Mouse (Mus musculus): ENCODE results near the gene Rasgef1a.
A peak's percentile ranks its signal among the peaks of the same experiment; 100 is the strongest.

The Rasgef1a gene

DNA sequence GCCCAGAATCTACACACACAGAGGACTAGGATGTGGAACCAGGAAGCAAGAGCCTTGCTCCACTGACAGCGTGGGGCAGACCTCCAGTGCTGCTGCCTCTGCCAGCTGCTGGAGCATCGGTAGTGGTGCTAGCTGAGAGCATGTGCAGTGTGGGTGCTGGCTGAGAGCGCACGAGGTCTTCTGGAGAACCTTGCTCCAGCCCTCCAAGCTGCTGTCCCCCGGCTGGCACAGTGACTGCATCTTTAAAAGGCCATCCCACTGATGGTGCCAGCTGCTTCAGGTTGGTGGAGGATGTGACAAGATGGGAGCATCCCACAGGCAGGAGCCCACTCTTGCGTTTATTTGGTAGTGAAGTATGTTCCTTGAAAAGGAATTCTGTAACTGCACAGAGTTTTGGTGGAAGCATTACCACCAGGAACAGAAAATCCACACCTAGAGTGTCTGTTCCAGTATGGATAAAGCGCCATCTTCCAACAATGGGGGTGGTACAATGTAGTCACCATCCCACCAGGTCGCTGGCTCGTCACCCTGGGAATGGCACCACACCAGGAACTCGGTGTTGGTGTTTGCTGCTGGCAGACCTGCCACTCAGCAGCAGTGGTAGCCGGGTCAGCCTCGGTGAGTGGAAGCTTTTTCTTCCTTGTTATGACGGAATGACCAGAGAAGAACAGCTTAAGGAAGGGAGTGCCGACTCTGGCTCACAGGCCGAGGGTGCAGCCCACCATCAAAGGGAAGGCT is 11.8 kb downstream of the Rasgef1a start:
- DNase-seq (ENCODE audit: low spot score in 2 of 2) = peak; percentile 74 to 78

DNA sequence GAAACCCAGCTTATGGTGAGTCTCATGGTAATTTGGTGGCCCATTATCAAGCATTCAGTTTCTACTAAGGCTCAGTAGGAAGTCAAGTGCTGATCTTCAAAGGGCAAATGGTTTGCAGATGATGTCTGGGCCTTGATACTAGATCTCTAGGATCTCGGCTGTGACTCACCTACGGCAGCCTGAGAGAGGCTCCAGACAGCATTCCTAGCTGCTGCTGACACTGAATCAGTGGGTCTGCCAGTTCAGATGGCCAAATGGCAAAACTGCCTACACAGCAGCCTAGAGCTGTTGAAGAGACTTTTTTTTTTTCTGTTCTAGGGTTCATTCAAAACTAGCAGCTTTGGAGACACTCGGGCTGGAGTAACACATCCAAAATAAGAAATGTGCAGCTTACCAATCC is 15.8 kb downstream of the Rasgef1a start:
- no peak for DNase-seq (ENCODE audit: low spot score in 2 of 2)

DNA sequence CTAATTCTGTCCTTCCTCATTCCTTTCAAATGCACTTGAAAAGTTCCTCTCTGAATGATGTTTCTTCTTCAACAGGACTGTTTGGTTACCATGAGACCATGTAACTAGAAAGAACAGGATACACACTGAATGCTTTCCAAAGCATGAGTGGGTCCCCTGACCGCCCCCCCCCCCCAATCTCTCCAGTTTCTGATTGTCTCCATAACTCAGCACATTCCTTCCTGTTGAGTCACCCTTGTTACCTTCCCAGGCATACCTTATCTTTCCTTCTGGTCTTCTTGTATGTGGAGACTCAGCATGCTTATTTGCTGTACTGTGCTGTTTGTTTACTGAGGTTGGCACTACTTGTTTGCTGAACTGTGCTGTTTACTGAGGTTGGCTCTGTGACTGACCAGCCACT is 20.2 kb downstream of the Rasgef1a start:
- DNase-seq (ENCODE audit: low spot score in 2 of 2) = no peak

DNA sequence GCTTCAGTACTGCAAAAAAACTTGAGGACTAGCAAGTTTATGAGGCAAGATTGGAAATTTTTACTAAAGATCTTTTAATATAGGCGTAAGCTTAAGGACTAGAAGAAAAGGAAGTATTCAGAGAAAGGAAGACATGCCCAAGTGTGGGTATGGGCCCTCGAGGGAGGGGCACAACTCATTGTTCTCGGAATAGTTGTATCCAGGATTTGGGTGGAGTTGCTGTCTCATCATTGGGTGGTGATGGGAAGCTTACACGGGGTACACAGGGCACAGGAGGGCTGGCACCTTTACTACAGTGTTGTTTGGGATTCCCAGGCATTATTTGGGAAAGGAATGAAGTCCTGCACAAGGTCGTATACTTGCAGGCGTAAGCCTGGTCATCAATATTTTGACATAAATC is 24.4 kb downstream of the Rasgef1a start:
- DNase-seq (ENCODE audit: low spot score in 2 of 2) = no peak

DNA sequence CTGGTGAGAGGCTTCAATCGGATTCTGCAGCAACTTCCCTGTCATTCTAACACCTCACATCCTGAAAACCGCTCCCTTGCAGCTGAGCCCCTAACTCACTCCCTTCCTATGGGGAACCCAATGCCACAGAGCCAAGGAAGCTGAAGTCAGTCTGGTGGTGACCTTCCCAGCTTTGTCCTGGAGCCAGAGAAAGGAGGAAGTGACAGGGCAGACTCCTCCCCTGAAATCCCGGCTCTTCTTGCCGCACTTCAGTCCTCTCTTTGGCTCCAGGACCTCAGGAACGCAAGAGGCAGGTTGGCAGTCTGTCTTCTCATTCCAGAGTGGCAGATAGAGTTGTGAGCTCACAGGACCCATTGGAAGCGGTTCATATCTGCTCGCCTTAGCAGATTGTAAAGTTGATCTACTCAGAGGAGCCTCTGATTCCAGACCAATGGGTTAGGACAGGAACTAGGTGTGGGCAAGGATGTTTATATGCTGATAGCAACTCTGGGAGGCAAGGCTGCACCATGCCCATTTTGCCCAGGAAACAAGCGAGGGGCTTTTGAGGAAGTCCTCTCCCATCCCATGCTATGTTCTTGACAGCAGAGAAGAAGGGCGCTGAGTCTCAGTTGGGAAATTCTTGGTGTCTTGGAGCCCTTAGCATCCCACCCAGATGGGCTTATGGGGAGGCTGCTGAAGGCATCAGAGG is 25.0 kb downstream of the Rasgef1a start:
- DNase-seq (ENCODE audit: low spot score in 2 of 2) = no peak

DNA sequence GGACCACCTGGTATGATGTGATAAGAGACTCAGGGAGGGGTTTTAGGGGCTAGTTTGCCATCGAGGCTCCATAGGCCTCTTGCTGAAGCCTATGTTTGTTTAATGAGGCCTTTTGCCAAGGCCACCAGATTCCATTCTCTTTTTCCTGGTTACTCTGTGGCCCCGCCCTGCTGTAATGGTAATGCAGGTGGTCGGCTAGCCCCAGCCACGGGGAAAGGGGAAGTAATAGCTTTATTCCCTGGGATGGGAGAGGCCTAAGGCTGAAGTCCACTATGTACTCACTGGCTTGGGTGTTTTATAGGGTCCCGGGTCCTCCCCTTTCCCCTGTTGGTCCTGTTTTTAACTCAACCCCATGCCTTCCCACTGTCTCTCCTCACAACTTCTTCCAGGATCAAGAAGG is 25.6 kb downstream of the Rasgef1a start:
- DNase-seq (ENCODE audit: low spot score in 2 of 2) = no peak

DNA sequence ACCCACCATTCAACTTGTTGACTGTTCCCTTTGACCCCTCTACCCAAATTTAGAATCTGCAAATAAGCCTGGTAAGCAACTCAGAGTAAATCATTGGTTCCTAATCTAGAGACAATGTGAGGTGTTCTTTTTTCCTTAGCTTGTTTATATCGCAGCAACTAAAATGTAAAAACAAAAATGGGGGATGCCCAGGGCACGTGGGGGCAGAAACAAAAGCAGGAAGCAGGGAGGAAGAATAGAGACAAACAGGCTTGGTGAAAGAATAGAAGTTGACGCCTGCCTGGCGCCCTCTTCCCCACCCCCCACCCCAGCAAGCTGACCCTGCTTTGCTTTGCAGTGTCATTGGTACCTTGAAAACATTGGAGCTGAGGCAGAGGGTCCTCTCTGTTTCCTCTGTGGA is 33.9 kb downstream of the Rasgef1a start:
- DNase-seq (ENCODE audit: low spot score in 2 of 2) = no peak

DNA sequence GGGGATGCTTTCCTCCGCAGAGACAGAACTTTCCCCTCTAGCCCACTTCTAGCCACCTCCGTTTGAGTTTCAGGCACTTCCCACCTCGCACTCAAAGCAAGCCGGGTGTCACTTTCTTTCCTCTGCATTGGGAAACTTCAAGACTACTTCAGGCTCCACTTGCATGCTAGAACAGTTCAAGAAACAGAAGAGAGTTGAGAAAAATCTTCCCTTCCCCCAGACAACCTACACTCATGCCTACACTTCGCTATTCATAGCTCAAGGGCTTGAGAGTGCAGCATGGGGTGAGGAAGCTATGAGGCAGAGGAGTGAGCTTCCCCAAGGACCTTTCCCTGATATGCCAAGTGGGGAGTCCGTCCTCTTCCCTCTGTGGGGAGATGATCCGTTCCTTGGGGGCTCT is 34.7 kb downstream of the Rasgef1a start:
- no peak for DNase-seq (ENCODE audit: low spot score in 2 of 2)

DNA sequence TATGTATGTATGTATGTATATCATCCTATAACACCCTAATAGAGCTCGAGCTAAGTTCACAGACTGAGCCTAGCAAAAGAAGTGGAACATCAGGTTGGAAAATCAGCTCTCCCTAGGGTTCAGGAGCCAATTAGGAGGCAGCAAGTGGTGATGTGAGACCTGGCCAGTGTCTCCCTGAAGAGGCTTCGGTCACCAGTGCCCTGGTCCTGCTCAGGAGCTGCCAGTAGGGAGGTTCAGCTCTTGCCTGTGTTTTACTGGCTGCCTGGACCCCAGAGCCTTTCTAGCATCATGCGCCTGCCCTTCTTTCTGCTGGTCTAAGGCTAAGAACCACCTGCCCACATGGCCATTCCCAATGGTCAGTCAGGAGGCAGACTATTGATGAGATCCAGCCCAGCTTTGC is 35.3 kb downstream of the Rasgef1a start:
- DNase-seq (ENCODE audit: low spot score in 2 of 2) = no peak

DNA sequence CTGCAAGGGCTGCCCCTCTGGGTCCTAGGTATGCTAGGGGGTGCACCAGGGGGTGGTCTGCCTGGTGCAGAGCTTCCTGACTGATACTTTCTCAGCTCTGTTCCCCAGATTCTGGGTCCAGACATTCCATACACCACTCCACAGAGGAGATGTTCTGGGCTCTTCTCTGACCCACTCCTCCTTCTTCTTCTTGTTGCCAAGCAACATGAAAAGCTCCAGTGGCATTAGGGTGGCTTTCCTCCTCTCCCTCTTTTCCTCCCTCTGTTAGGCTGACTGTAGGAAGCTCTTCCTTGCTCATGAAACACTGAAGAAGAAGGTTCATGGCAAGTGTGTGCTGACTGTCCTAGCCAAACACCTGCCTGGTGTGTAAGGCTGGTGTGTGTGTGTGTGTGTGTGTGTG is 35.7 kb downstream of the Rasgef1a start:
- no peak for DNase-seq (ENCODE audit: low spot score in 2 of 2)

DNA sequence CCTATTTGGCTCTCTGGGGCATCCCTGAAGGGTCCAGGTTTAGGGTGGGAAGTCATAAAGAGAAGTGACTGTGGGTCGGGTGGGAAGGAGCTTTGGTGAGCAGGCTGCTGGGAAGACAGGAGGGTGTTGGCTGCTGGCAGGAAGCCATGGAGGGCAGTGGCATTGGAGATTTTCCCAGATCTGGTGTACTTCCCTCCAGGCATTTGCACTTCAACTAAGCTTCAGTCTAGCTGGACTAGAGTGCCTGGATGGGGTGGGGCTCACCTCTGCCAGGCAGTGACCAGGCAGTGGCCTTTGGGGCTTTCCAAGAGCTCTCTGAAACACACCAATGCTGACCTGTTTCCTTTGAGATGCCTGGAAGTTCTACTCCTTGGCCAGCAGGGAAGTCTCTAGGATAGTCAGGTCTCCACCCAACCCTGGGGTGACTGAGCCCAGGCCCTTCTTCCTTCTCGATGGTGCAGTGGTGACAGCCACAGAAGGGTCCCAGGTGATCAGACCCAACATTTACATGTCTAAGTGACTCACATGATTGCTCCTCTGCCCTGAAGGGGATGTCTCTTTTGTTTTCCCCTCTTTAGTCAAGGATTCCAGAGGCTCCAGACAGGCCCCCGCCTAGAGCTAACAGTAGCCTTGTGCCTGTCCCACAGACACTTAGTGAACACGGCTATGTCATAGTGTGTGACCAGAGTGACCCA is 36.7 kb downstream of the Rasgef1a start:
- DNase-seq (ENCODE audit: low spot score in 2 of 2) = no peak

DNA sequence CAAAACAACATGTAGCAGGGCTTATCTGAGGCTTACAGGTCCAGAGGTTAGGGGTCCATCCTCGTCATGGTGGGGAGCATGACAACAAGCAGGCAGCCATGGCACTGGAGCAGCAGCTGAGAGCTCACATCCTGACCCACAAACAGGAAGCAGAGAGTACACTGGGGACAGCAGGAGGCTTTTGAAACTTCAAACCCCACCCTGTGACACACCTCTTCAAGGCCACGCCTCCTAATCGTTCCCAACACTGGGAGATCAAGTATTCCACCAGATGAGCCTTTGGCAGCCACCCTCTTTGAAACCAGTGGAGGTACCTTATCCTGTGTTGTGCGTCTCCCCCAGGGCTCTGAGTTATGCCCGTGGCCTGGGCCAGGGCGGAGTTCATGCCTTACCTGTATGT is 38.5 kb downstream of the Rasgef1a start:
- DNase-seq (ENCODE audit: low spot score in 2 of 2) = no peak

DNA sequence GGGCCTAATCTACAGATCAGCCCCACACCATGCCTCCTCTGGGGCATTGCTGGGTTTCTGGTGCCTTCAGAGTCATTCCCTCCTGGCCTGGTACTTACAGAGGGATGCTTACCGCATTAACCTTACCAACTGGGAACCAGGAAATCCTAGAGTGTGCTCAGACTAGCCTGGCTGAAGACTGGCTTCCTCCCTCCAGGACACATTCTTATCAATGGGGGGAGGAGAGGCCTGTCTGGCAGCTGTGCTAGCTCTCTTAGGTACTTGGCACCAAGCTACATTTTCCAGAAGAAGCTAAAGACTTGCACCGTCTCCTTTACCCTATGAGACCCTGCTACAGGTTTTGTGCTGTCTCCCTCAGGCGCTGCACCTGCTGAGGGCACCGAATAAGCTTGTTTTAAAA is 40.2 kb downstream of the Rasgef1a start:
- no peak for DNase-seq (ENCODE audit: low spot score in 2 of 2)

DNA sequence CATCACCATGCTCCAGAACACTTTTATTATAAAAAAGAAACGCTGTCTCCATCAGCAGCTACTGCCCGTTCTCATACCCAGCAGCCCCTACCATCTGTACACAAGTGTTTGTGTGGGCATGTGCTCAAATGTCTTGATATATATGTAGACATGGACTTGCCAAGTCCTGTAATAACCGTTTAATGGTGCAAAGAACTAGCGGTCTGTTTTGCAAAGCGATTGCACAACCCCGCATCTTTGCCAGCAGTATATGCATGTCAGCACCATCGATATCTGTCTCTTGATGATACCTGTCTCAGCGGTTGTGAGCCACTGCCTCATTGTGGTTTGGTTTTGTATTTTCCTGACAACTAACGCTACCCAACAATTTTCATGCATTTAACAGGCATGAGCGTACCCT is 44.0 kb downstream of the Rasgef1a start:
- DNase-seq (ENCODE audit: low spot score in 2 of 2) = no peak

DNA sequence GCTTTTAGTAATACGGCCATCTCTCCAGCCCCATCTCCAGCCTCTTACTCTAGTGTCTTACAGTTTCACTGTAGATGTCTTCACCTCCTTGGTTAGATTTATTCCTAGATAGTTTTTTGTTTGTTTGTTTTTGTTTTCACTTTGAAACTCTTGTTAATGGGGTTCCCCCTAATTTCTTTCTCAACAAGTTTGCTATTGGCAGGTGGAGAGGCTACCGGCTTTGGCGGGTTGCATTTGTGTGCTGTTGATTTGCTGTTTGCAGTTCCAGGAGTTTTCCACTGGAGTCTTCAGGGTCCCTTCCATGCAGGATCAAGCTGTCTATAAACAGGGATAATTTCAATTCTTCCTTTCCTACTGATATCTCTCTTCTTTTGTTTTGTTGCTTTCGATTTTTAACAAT is 50.0 kb downstream of the Rasgef1a start:
- no peak for DNase-seq (ENCODE audit: low spot score in 2 of 2)

DNA sequence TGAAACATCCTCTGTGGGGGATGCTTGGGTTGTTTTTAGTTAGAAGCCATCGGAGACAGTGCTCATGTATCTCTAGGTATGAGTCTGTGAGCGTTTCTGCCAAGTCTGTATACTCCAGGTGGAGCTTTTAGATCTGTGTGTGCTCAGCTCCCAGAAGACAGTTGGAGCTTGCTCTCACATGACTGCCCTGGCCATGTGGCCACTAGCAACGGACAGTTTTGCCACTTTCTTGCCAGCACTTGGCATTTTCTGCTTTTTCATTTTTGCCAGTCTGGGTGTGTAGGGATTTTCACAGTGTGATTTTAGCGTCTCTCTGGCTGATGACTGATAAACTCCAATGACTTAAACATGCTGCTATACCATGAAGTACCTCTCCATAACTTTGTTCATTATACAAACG is 52.0 kb downstream of the Rasgef1a start:
- DNase-seq (ENCODE audit: low spot score in 2 of 2) = no peak

DNA sequence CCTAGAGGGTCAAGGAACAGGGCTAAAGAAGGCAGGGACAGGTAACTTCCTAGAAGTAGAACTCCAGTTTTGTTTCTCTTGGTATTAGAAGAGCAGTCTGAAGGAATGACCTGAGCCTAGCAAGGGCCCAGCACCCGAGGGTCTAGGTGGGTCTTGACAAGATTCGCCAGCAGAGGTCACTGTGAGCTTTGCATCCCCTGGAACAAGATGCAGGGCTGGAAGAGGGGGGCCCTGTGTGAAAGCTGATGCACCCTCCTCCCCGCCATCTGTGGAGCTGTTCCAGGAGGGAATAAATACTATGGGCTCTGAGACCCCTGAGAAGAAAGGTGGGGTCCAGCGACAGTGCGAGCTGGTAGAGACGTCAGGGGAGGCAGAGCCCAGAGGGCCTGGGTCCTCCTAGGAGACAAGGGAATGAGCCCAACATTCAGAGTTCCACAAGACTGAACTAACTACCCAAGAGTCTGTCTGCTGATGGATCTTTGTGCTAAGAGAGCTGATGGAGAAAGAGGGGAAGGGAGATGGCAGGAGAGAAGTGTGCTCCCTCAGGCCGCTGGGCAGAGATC is 53.8 kb downstream of the Rasgef1a start:
- no peak for DNase-seq (ENCODE audit: low spot score in 2 of 2)

DNA sequence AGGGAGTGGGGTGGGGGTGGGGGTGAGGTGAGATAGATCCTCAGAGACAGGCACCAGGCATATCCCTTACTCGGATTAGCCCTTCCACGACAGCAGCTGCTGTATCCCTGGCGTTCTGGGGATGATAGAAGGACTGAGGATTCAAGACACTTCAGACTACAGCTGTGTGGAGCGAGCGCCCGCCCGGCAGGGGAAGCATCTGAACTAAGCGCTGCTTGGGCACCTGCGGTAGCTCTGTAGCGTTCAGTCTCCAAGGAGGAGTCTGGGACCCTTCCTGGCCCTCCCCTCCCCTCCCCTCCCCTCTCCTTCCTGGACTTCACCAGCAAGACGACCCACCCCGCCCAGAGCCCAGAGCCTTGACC is 54.6 kb downstream of the Rasgef1a start:
- DNase-seq (ENCODE audit: low spot score in 2 of 2) = no peak

DNA sequence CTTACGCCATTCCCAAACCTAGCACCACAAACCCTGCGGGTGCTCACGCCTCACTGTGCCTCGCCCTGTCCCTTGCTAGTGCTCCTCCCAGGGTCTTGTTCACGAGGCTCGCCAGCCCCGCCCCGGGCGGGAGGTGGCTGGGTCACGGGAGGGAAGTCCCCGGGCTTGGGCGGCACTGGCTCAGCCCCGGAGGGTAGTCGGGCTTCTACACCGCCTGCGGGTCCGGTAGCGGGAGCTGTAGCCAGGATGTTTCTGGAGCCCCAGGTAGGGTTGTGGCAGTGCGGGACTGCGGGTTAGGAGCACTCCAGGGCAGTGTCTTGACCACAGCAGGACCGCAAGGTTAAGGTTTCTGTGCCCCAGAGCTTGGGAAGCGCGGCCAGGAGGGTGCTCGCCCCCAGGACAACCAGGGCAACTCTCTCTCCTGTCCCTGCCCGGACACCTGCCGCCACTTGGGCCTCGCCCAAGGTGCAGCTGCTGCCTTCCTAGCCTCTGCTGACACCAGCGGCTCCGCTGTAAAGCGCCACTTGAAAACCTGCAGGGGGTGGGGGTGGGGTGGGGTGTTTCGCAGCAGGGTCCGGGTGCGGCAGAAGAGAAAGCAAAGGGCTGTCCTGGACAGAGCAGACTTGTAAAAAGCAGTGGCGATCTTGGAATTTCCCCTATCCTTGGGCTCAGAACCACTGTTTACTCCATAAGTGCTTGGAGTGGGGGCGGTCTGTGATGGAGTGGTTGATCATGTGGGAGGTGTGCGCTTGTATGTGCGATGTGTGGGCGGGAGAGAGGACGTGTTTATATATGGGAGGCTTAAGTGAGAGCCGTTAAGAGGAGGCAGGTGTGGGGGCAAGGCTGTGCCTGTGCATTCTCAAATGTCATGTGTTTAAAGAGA is 55.2 kb downstream of the Rasgef1a start:
- DNase-seq (ENCODE audit: low spot score in 2 of 2) = peak; percentile 68 to 81

DNA sequence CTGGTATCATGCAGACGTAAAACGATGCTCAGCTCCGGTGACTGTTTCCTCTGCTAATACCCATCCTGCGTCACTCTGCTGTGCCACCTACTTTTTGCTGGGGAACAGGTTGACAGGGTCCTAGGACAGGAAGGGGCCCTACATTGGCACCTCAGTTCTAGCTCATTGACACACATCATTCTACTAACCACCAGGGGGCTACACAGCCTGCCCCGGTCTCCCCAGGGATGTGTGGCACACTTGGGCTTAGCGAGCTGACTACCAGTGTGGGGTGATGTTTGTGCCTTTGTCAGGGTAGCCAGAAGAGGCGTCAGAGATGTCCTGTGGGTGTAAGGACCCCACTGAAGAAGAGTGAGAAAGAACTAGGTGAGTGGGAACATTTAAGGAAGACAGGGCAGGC is 56.5 kb downstream of the Rasgef1a start:
- no peak for DNase-seq (ENCODE audit: low spot score in 2 of 2)

DNA sequence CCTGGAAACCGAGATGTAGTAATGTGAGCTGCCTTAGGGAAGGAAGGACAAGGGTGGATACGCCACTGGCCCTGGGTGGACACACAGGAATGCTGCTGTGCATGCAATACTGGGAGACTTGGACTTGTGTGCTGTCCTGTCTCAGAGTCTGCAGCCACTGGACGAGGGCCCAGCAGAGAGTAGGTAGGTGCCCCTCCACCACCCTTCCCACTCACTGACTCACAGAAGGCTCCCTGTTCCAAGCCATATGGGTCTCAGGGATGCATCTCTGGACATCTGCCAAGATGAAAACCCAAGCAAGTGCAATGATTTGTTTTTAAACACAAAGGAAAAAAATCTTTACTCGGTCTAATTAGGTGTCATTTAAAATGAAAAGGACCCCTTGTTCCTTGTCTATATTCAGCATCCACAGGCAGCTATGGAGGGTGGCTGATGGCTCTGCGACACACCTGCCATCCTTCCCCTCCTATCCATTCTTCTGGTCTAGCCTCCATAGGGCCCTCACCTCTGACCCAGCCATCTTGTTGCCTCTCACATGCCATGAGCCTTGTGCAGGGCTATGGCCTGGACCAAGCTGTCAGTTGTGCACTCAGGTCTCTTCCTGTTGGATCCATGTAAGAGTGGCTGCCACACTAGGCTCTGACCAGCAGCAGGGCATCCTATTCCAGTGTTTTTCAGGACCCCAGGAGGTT is 59.2 kb downstream of the Rasgef1a start:
- peak; percentile 66 to 76 for DNase-seq (ENCODE audit: low spot score in 2 of 2)
